Mouse (Mus musculus): ENCODE measurements around the gene Slc13a3.
A peak's percentile ranks its signal among the peaks of the same experiment; 100 is the strongest.

Slc13a3 gene

DNA sequence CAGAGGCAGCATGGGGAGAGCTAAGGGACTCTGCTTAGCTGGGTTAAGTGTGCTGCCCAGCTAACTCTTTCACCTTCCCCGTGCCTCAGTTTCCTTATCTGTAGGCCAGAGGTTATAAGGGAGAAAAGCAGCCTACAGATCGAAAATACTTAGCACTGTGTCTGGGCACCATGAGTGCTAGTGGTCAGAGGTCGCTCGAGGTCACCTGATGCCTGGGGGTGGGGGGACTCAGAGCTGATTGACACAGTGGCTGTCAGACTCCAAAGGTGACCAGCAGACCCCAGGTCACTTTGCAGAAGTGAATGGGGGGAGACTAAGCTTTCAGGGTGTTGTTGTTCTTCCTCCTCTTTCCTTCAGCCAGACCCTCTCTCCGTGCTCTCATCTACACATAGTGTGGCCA is 58.7 kb downstream of the Slc13a3 start:
- no peak for DNase-seq (ENCODE audit: low read depth, low spot score)

DNA sequence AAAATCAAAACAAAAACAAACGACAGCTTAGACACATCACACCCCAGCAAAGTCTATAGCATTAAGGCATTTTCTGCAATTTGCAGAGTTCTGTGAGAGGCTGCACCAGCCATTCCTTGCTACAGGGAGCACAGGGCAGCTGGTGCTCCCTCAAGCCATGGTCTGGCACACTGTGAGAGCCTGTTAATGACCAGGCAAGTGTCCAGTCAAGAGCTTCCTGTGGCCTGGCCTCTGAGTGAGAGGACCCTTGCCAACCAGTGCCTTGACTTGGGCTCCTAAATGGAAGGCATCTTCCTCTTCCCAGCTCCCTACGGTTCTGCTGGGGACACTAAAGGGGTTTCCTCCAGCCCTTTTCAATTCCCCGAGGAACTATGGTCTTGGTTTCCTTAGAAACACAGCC is 59.1 kb downstream of the Slc13a3 start:
- no peak for DNase-seq (ENCODE audit: low read depth, low spot score)

DNA sequence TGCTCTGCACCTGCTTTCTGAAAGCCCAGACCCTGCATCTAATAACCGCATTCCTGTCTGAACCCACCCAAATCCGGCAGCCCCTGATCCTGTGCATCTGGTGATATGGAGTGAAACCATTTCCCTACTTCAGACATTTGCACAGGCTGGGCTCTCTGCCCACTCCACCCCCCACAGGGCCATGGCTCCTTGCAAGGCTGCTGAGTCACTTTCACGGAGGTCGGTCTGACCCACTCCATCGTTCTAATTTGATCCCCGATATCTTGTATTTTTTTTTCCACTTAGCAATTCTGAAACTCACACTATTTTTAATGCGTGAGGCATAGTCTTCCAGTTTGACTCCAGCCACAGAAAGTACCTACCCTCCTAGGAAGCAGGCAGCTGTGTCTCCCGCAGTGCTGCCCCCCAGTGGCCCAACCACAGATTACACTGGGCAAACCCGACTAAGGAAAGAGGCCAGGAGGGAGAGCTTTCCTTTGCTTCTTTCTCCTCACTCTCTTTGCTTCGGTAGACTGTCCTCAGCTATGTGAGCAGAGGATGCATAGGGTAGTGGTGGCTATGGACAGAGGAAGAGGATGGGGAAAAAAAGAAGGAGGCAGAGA is 65.2 kb downstream of the Slc13a3 start:
- DNase-seq (ENCODE audit: low read depth, low spot score): peak; percentile 56

DNA sequence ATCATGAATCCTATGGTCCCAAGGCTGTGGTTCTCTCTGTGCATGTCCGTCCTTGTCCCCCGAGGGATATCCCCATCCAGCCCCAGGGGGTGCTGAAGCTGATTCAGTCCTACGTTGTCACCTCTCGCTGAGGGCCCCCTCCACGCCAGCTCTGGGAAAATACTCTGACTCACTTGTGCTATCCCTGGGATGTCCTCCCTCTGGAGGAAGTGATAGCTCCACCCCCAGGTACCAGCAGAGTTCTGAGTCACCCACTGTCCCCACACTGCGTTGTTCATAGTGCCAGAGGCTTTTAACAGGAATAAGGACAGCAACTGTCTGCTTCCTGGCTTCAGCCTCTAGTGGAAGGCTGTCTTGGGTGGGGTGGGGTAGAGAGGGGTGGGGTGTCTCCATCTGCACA is 67.7 kb downstream of the Slc13a3 start:
- DNase-seq (ENCODE audit: low read depth, low spot score): no peak

DNA sequence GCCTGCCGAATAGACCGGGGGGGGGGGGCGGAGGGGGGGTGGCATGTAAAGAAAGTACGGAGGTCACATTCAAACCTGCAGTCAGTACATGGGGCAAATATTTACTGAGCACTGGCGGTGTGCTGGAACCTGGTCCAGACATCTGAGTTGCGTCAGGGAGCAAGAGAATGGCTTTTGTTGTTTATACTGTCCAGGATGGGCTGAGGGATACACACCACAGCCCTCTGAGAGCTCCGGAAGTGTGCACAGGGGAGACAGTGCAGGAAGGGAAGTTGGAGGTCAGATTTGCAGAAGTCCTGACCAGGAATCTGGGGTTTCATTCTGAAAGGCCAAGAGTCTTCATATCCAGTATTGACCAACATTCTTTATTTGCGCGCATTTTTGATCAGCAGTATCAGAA is 68.1 kb downstream of the Slc13a3 start:
- DNase-seq (ENCODE audit: low read depth, low spot score): no peak

GRCm38 (mm10) chr2:165398164-165398785 is 74.8 kb downstream of the Slc13a3 start:
- DNase-seq (ENCODE audit: low read depth, low spot score): peak; percentile 85

DNA sequence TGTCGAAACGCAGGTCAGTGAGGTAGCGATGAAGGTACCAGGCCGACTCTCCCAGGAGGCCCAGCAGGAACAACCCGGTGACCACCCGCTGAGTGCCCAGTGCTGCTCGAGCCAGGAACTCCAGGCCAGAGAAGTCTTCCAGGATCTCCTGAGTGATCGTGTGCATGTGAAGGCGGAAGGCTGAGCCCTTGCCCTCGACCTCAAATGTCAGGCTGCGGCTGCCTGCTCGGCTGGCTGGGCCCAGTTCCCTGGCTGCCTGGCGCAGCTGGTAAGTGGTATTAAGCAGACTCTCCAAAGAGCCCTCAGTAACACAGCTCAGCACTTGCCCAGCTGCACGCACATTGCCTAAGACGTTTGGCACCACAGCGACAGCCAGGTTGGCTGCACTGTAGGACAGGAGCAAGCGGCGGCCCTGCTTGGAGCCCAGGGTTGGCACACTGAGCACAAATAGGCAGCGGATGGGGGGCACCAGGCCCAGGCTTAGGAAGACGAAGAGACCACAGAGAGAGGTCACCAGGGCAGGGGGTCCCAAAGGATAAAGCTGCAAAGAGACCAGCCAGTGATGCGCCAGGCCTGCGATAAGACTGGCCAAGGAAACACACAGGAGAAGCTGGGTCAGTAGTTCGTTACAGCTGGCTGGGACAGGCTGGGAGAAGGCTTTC is 75.4 kb downstream of the Slc13a3 start:
- no peak for DNase-seq (ENCODE audit: low read depth, low spot score)

GRCm38 (mm10) chr2:165396831-165397501 is 76.1 kb downstream of the Slc13a3 start:
- DNase-seq (ENCODE audit: low read depth, low spot score): no peak

DNA sequence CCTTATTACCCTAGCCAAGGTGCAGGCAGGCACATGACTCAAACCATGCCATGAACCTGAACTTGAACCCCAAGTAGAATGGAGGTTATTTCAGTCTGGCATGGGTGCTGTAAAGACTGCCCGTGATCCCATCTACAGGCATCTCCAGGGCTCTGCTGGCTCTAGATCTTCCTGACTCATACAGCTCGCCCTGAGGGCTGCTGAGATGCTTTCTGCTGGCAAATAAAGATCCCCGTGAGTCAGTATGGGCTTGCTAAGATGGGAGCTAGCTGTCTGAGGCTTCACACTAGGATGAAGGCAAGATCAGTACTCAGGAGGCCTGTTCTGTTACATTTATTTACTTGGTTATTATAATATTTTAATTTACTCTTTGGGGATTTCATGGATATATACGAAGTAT is 80.9 kb downstream of the Slc13a3 start:
- no peak for DNase-seq (ENCODE audit: low read depth, low spot score)

DNA sequence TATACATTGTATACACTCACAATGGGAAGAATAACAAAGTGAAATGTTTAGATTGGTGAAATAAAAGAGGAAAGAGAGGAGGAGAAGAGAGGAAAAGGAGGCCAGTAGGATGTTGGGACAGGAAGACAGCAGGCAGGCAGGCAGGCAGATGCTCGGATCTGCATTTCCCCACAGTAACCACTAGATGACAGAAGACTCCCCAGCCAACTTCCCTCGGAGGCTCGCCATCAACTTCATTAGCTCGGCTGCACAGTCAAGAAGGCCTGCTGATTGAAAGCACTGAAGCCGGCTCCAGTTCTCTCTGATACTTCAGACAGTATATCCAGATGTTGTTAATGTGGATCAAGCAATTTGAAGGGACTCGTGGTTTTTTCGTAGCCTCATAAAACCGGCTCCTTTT is 81.5 kb downstream of the Slc13a3 start:
- DNase-seq (ENCODE audit: low read depth, low spot score): peak; percentile 74

GRCm38 (mm10) chr2:165389299-165389952 is 83.6 kb downstream of the Slc13a3 start:
- DNase-seq (ENCODE audit: low read depth, low spot score): no peak

DNA sequence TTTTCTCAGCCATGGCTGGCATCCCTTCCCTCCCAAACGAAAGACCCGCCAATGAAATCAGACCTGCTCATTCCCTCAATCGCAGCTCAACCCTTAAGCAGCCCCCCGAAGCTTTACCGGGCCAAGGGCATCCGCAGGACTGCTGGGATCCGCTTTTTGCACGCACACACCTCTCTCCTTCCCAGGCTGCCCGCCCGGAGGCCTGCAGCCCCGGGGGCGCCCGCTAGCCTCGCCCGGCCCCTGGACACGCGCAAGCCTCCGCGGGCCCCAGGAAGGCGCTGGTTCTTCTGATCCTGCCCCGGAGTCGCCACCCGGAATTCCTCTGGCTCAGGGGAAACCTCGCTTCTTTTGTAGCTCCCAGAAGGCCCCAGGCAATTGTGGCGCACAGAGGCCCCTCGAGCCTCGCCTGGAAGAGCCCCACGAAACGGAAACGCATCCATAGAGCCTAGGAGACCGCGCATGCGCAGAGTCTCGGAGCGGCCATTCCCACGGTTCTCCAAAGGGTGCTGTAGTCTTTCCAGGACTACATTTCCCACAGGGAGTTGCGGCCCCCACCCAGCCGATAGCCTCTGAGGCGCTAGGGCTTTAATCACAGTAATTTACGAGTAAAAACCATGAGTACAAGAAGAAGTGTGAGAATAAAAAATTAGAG is 85.1 kb downstream of the Slc13a3 start, which contains the start of gene Zfp334:
Gene Zfp334 (minus strand): TSS at position 416 of the 652 bp plus-strand sequence.
- DNase-seq (ENCODE audit: low read depth, low spot score): peak; percentile 96

DNA sequence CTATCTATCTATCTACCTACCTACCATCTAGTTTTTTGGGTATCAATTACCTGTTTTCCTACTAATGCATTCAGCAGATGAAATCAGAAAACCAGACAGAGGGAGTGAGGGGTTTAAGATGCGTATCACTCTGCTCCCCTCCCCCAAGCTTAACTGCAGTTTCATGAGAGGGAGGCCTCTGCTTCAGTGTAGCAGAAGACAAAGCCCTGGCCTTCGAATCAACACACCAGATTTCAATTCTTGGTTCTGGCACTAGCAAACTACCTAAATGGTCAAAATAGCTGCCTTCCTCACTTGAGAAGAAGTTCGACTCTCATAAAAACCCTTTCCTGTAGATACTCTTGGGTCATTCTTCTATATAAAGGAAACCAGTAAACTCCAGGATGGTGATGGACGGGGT is 85.7 kb downstream of the Slc13a3 start:
- no peak for DNase-seq (ENCODE audit: low read depth, low spot score)

GRCm38 (mm10) chr2:165380050-165380449 is 93.0 kb downstream of the Slc13a3 start:
- peak; percentile 50 for DNase-seq (ENCODE audit: low read depth, low spot score)

DNA sequence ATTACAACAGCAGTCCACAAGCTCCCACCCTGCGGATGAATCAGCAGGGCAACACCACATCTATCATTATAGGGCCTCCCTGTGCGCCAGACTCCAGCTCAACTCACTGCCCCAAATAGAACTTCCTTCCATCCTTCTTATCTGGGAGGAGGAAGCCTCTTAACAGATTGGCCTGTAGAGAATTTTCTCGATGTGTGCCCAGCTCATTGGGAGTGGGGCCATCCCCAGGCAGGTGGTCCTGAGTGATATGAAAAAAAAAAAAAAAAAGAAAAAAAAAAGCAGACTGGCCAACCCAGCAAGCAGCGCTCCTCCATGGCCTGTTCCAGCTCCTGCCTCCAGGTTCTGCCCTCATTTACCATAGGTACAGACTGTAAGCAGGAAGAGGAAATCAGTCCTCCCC is 97.0 kb downstream of the Slc13a3 start:
- no peak for DNase-seq (ENCODE audit: low read depth, low spot score)

DNA sequence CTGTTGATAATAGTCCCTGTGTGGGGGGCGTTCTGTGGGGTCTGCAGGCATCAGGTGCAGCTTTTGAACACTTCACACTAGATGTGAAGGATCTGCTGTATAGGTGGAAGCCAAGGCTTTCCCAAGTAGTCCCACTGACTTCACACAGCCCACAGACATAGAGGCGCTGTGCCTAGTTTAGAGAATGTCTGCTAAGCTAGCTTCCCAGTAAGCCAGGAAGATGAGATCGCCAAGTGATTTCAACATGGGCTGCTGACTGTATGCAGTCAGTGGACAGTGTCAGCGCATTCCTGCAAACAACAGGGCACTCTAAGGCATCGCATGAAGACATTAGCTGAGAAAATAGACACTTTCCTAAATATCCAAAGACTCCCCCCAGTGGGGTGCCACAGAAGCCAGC is 97.6 kb downstream of the Slc13a3 start:
- no peak for DNase-seq (ENCODE audit: low read depth, low spot score)

DNA sequence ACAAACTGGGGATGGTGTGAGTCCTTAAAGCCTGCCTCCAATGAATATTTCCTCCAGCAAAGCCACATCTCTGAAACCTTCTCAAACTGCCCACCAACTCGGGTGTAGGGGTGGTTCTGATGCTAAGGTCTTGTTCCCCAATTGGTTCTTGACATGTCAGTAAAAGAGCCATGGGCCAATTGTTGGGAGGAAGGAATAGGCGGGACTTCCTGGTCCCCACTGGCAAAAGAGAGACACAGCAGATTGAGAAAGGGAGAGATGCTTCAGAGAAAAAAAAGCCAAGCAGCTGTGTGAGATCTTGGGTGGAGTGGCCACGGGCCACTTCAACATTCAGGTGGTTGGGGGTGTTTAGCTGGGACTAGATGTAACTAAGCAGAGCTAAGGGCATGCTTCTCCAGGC is 102.0 kb downstream of the Slc13a3 start:
- DNase-seq (ENCODE audit: low read depth, low spot score): peak; percentile 73

- DNase-seq (ENCODE audit: low read depth, low spot score): no peak
Observed at GRCm38 (mm10) chr2:165370348-165370747, 102.7 kb downstream of the Slc13a3 start.

DNA sequence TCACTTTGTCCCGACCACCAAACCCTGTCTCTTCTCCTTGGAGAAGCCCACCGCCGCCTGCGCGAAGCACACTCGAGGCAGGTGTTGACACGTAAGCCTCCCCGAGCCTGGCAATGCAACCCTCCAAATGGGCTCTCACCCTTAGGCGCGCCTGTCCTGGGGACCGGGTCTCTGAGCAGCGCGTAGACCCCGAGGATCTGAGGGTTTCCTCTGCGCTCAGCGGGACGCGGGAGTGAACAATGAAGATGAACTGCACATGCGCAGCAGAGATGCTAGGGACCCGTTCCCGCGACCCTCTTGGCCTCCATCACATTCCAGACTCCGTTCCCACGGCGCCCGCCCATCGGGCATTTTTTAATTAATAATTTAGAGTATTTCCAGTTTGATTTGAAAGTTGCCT is 104.5 kb downstream of the Slc13a3 start, which contains the start of gene Zfp663:
Gene Zfp663 (minus strand): TSS at position 234 of the 400 bp plus-strand sequence.
- peak; percentile 67 for DNase-seq (ENCODE audit: low read depth, low spot score)

GRCm38 (mm10) chr2:165367868-165368439 is 105.1 kb downstream of the Slc13a3 start:
- DNase-seq (ENCODE audit: low read depth, low spot score): peak; percentile 73

- DNase-seq (ENCODE audit: low read depth, low spot score): peak; percentile 33
Observed at GRCm38 (mm10) chr2:165367047-165367520, 105.9 kb downstream of the Slc13a3 start.
